Mouse (Mus musculus) heart, embryonic 15.5 days (tissue): ENCODE measurements around the gene Grip1. TPM values are rescaled to one million over a fixed set of nuclear protein-coding genes. Genes with fewer than 3 reads are reported as not detected.

Experiments used
- polyA plus RNA-seq: library from polyadenylated mRNA; unstranded; fragments of >200 nt; fragmentation: Nextera tagmentation; extraction: Ambion mirVana; gene quantifications from 2 replicates; pipeline ENCODE4 v1.2.1, GENCODE M21; 2015

Grip1 gene
- polyA plus RNA-seq, 1 experiment from 2014 or later = 1.5 TPM

Other genes with a start within 250 kb of the Grip1 start
- gene Cand1, start 213.8 kb upstream of the Grip1 start, polyA plus RNA-seq = 34.4 and 46.9 TPM in 2 replicates